Mouse (Mus musculus): Measurements from ENCODE around the gene Platr25. TPM values are rescaled to one million over a fixed set of nuclear protein-coding genes. Genes with fewer than 3 reads are reported as not detected.
"Not testable (repeated sequence)": the region's sequence is repeated elsewhere in the genome, so short reads cannot be mapped to it uniquely, and the experiment has no call there.

Platr25 gene
- polyA plus RNA-seq, 1 experiment from 2014 or later, result 25.6 TPM

DNA sequence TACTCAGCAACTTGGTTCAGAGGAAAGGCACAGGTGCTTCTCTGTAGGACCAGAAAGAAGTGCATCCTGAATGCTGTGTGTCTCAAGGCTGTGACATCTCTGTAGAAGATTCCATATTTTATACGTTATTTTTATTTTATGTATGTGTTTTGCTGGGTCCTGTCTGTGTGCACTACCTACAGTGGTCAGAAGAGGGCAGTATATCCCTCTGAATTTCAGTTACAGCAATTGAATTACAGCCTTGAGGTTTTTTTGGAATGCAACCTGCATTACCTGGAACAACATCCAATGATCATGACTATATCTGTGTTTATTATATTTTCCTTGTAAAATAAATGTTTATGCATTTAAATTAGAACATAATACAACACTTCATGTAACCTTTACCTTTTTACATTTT is 133.4 kb downstream of the Platr25 start:
- H3K4me2 ChIP-seq; H3K27me3 ChIP-seq (replicated peaks); H3K4me1 ChIP-seq; H3K4me3 ChIP-seq (replicated peaks); H3K36me3 ChIP-seq; H3K9ac ChIP-seq; ATAC-seq (ENCODE audit: insufficient read depth, low FRiP score, low read depth); H3K27ac ChIP-seq; H3K9me3 ChIP-seq: not testable (repeated sequence)
- 47% methylated on average over 1 of the region's 1 CpGs for WGBS

GRCm38 (mm10) chr13:62624277-62624665 is 136.2 kb downstream of the Platr25 start:
- not testable (repeated sequence) for H3K36me3 ChIP-seq

GRCm38 (mm10) chr13:62623577-62624276 is 136.8 kb downstream of the Platr25 start, which contains the start of gene 6720489N17Rik:
Gene 6720489N17Rik (minus strand): TSS chr13:62624182.
- peak within 1 kb of the TSS; percentile 62 for H3K4me2 ChIP-seq
- peak within 1 kb of the TSS; percentile 34; the same call in 1 of the 2 replicates for H3K9ac ChIP-seq
- under 1% methylated on average over 15 of the region's 15 CpGs for WGBS
- peak; percentile 100 for ATAC-seq (ENCODE audit: insufficient read depth, low FRiP score, low read depth)
- H3K27me3 ChIP-seq (replicated peaks); H3K27ac ChIP-seq; H3K36me3 ChIP-seq; H3K9me3 ChIP-seq; H3K4me1 ChIP-seq: not testable (repeated sequence)
- H3K4me3 ChIP-seq (replicated peaks), result peak within 1 kb of the TSS; percentile 57

More at GRCm38 (mm10) chr13:62624277-62624665, 136.2 kb downstream of the Platr25 start:
- H3K4me2 ChIP-seq, result peak overlapping the region; percentile 62
- H3K27ac ChIP-seq; H3K4me1 ChIP-seq; H3K9ac ChIP-seq; H3K9me3 ChIP-seq; H3K27me3 ChIP-seq (replicated peaks): not testable (repeated sequence)
- WGBS, result 6% methylated on average over 7 of the region's 7 CpGs
- ATAC-seq (ENCODE audit: insufficient read depth, low FRiP score, low read depth), result peak; percentile 70
- peak overlapping the region; percentile 57 for H3K4me3 ChIP-seq (replicated peaks)

MicroRNAs encoded within 50 kb of the gene (microRNA counts, 519-probe panel; counts per million panel counts)
- microRNA mmu-miR-713, result not detected

Small RNA genes within 50 kb of the gene (microRNA-seq; reads per million reads assigned to microRNA genes)
- gene Gm24020 (not detected), gene Gm24588 (not detected), gene Mir713 (not detected)

Other genes starting within 250 kb of the Platr25 start
- gene Zfp935, start 202.2 kb downstream of the Platr25 start, polyA plus RNA-seq (2015; fragmentation: Nextera tagmentation; extraction: Ambion mirVana), result not detected in 2 replicates
- gene Zfp934, start 189.5 kb downstream of the Platr25 start, polyA plus RNA-seq (2015; fragmentation: Nextera tagmentation; extraction: Ambion mirVana), result 16.9 and 19.1 TPM in 2 replicates
- 10.3 and 13.7 TPM in 2 replicates for gene 6720489N17Rik, start 136.5 kb downstream of the Platr25 start, polyA plus RNA-seq (2015; fragmentation: Nextera tagmentation; extraction: Ambion mirVana)
- 9.8 and 11.2 TPM in 2 replicates for gene Gm5141, start 25.1 kb upstream of the Platr25 start, polyA plus RNA-seq (2015; fragmentation: Nextera tagmentation; extraction: Ambion mirVana)
- gene Fbp2, start 97.7 kb upstream of the Platr25 start, polyA plus RNA-seq (2015; fragmentation: Nextera tagmentation; extraction: Ambion mirVana), result 87.8 and 98.7 TPM in 2 replicates
- 2.3 and 2.9 TPM in 2 replicates for gene Fbp1, start 127.6 kb upstream of the Platr25 start, polyA plus RNA-seq (2015; fragmentation: Nextera tagmentation; extraction: Ambion mirVana)
- gene 2010111I01Rik, start 204.2 kb upstream of the Platr25 start, polyA plus RNA-seq (2015; fragmentation: Nextera tagmentation; extraction: Ambion mirVana), result 104 and 114 TPM in 2 replicates